Mouse (Mus musculus) MEL (cell line): Measurements from ENCODE around the gene Phf21a. TPM values are rescaled to one million over a fixed set of nuclear protein-coding genes. Genes with fewer than 3 reads are reported as not detected.

Source experiments
- DNase-seq: peaks from one replicate; pipeline ENCODE4 v3.0.0; 2011; ENCODE audit warnings: low read depth, low spot score
- H3K27ac ChIP-seq: 2 replicates; pipeline ENCODE4 v1.5.1; 2012; ENCODE audit warnings: low read depth, mild to moderate bottlenecking, control low read depth, low read length, moderate library complexity; ENCODE audit not compliant: control insufficient read depth
- H3K27me3 ChIP-seq, 2 experiments: fragments of 150-350 bp in 1 of 2; sonication (generic) in 1 of 2; 2 replicates each; pipeline ENCODE4 v1.6.1; 2012; ENCODE audit warnings: low read length in 2 of 2, mild to moderate bottlenecking in 2 of 2, improper control_type of control experiment in 1 of 2, moderate library complexity in 1 of 2; ENCODE audit not compliant: insufficient read depth in 2 of 2, control insufficient read depth in 1 of 2
- H3K36me3 ChIP-seq, 2 experiments: 2 replicates each; pipeline ENCODE4 v1.6.1; 2012 to 2014; ENCODE audit warnings: low read length in 2 of 2, improper control_type of control experiment in 1 of 2, inconsistent platforms in 1 of 2, mild to moderate bottlenecking in 1 of 2; ENCODE audit not compliant: insufficient read depth in 2 of 2, control insufficient read depth in 1 of 2
- H3K4me1 ChIP-seq, 2 experiments: fragments of 150-350 bp in 1 of 2; sonication (generic) in 1 of 2; 2 replicates each; pipeline ENCODE4 v1.6.1; 2012; ENCODE audit warnings: low read length in 2 of 2, improper control_type of control experiment in 1 of 2, mild to moderate bottlenecking in 1 of 2; ENCODE audit not compliant: insufficient read depth in 2 of 2, control insufficient read depth in 1 of 2
- H3K4me3 ChIP-seq, 2 experiments: fragments of 150-350 bp in 1 of 2; sonication (generic) in 1 of 2; 2 replicates each; pipeline ENCODE4 v1.5.1; 2012; ENCODE audit warnings: low read depth in 2 of 2, low read length in 2 of 2, mild to moderate bottlenecking in 2 of 2, moderate library complexity in 2 of 2, control low read depth in 1 of 2, improper control_type of control experiment in 1 of 2; ENCODE audit not compliant: control insufficient read depth in 1 of 2, insufficient read depth in 1 of 2
- H3K79me2 ChIP-seq: 2 replicates; pipeline ENCODE4 v1.6.1; 2012; ENCODE audit warnings: mild to moderate bottlenecking, low read length, moderate library complexity; ENCODE audit not compliant: control insufficient read depth, poor library complexity, insufficient read depth
- H3K9ac ChIP-seq: 2 replicates; pipeline ENCODE4 v1.6.1; 2012; ENCODE audit warnings: low read depth, mild to moderate bottlenecking, control low read depth, low read length, moderate library complexity; ENCODE audit not compliant: control insufficient read depth, poor library complexity, severe bottlenecking
- H3K9me3 ChIP-seq: fragments of 150-350 bp; sonication (generic); replicated peaks from 2 replicates; pipeline ENCODE4 v1.6.1; 2012; ENCODE audit warnings: mild to moderate bottlenecking, low read length, improper control_type of control experiment, moderate library complexity; ENCODE audit not compliant: insufficient read depth
- BHLHE40 ChIP-seq: IDR thresholded peaks from 2 replicates; pipeline ENCODE4 v1.6.1; 2012; ENCODE audit warnings: low read depth, mild to moderate bottlenecking, inconsistent platforms, low read length, improper control_type of control experiment, borderline replicate concordance
- CHD1 ChIP-seq: IDR thresholded peaks from 2 replicates; pipeline ENCODE4 v1.6.1; 2012; ENCODE audit warnings: low read depth, mild to moderate bottlenecking, inconsistent platforms, low read length, improper control_type of control experiment
- E2F4 ChIP-seq: IDR thresholded peaks from 2 replicates; pipeline ENCODE4 v1.6.1; 2011; ENCODE audit warnings: low read depth, low read length, improper control_type of control experiment, borderline replicate concordance
- EP300 ChIP-seq, 2 experiments: IDR thresholded peaks; 2 replicates each; pipeline ENCODE4 v1.6.1; 2011; ENCODE audit warnings: improper control_type of control experiment in 2 of 2, low read length in 2 of 2, low read depth in 1 of 2, mild to moderate bottlenecking in 1 of 2
- GABPA ChIP-seq: IDR thresholded peaks from 2 replicates; pipeline ENCODE4 v1.6.1; 2012; ENCODE audit warnings: low read depth, mild to moderate bottlenecking, inconsistent platforms, low read length, improper control_type of control experiment, moderate library complexity
- GATA1 ChIP-seq: IDR thresholded peaks from 2 replicates; pipeline ENCODE4 v1.6.1; 2011; ENCODE audit warnings: low read depth, low read length, improper control_type of control experiment
- MXI1 ChIP-seq: IDR thresholded peaks from 2 replicates; pipeline ENCODE4 v1.6.1; 2011; ENCODE audit warnings: mild to moderate bottlenecking, low read depth, low read length, improper control_type of control experiment
- POLR2A ChIP-seq, 2 experiments: IDR thresholded peaks; 2 replicates each; pipeline ENCODE4 v1.6.1; 2011 to 2012; ENCODE audit warnings: low read length in 2 of 2, mild to moderate bottlenecking in 2 of 2, control low read depth in 1 of 2, improper control_type of control experiment in 1 of 2, low read depth in 1 of 2, moderate library complexity in 1 of 2; ENCODE audit not compliant: control insufficient read depth in 1 of 2, insufficient read depth in 1 of 2, poor library complexity in 1 of 2
- POLR2AphosphoS2 ChIP-seq: IDR thresholded peaks from 2 replicates; pipeline ENCODE4 v1.6.1; 2011; ENCODE audit warnings: low read length, improper control_type of control experiment
- POLR2AphosphoS5 ChIP-seq: IDR thresholded peaks from 2 replicates; pipeline ENCODE4 v1.6.1; 2012; ENCODE audit warnings: low read depth, borderline replicate concordance, mild to moderate bottlenecking, inconsistent platforms, low read length, moderate library complexity, mixed read lengths
- RAD21 ChIP-seq: IDR thresholded peaks from 2 replicates; pipeline ENCODE4 v1.6.1; 2011; ENCODE audit warnings: mild to moderate bottlenecking, low read depth, low read length, improper control_type of control experiment
- RCOR1 ChIP-seq: IDR thresholded peaks from 2 replicates; pipeline ENCODE4 v1.6.1; 2012; ENCODE audit warnings: low read depth, mild to moderate bottlenecking, inconsistent platforms, low read length, improper control_type of control experiment
- SMC3 ChIP-seq: IDR thresholded peaks from 2 replicates; pipeline ENCODE4 v1.6.1; 2011; ENCODE audit warnings: low read depth, low read length, improper control_type of control experiment
- TBP ChIP-seq: IDR thresholded peaks from 2 replicates; pipeline ENCODE4 v1.8.0; 2011; ENCODE audit warnings: low read depth, low read length, improper control_type of control experiment
- TCF12 ChIP-seq: IDR thresholded peaks from 2 replicates; pipeline ENCODE4 v1.6.1; 2014; ENCODE audit warnings: low read depth, mild to moderate bottlenecking, inconsistent platforms, low read length, improper control_type of control experiment, moderate library complexity
- UBTF ChIP-seq: IDR thresholded peaks from 2 replicates; pipeline ENCODE4 v1.6.1; 2012; ENCODE audit warnings: low read depth, mild to moderate bottlenecking, inconsistent platforms, low read length, improper control_type of control experiment, moderate library complexity, borderline replicate concordance; ENCODE audit not compliant: insufficient read depth
- USF2 ChIP-seq, 2 experiments: IDR thresholded peaks; 2 replicates each; pipeline ENCODE4 v1.6.1; 2011 to 2012; ENCODE audit warnings: improper control_type of control experiment in 2 of 2, low read length in 2 of 2, borderline replicate concordance in 1 of 2, inconsistent platforms in 1 of 2, low read depth in 1 of 2, mild to moderate bottlenecking in 1 of 2; ENCODE audit not compliant: insufficient read depth in 1 of 2
- ZC3H11A ChIP-seq: IDR thresholded peaks from 2 replicates; pipeline ENCODE4 v1.6.1; 2012; ENCODE audit warnings: low read depth, mild to moderate bottlenecking, inconsistent platforms, low read length, improper control_type of control experiment
- polyA plus RNA-seq, 2 experiments: library from polyadenylated mRNA; stranded (reverse) in 1 of 2; unstranded in 1 of 2; fragments of >175 nt in 1 of 2; fragments of >200 nt in 1 of 2; gene quantifications; 2 replicates each; pipeline versions ENCODE4 v1.2.1 to v1.2.4; 2012; ENCODE audit warnings: low replicate concordance in 2 of 2, low read depth in 1 of 2; ENCODE audit not compliant: insufficient read length in 2 of 2, insufficient read depth in 1 of 2, missing spikeins in 1 of 2
- total RNA-seq: library from RNA; depleted of rRNA; stranded (reverse); fragments of 300-350 nt; gene quantifications from 2 replicates; pipeline ENCODE4 v1.2.3, GENCODE M21; 2012

Phf21a gene
- total and polyA plus RNA-seq, 3 experiments, result 4.7 to 245 (median 15.6) TPM

- TF ChIP-seq BHLHE40 (no peak), GATA1 (no peak), POLR2AphosphoS2 (no peak), GABPA (no peak), SMC3 (no peak)
These were observed 269.8 kb downstream of the Phf21a start (continued) for GRCm38 (mm10) chr2:92362571-92363228.

DNA sequence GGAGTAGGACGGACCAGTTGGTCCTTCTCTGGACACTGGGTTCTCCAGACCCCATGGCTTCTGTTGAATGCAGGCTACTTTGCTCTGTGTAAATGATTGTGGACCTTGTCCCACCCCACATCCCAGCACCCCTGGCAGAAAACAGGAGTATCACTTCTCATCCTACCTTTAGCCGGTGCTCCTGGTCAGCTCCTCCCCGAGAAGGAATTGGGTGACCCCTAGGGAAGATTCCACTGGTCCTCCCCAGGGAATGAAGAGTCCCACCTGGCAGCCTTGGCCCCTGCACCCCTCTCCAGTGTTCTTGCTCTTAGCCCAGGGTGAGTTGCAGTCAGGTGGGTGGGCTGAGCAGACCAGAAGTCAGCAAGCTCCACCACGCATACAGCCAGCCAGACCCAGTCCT is 271.2 kb downstream of the Phf21a start:
- no peak overlapping the region for H3K9ac ChIP-seq
- no peaks in the 10 kb centered on the region for H3K79me2 ChIP-seq
- H3K27me3 ChIP-seq, result no peaks in the 10 kb centered on the region
- H3K4me1 ChIP-seq, result no peaks in the 10 kb centered on the region
- no peaks in the 10 kb centered on the region for H3K9me3 ChIP-seq
- DNase-seq, result no peak
- no peak overlapping the region for H3K27ac ChIP-seq
- no peak overlapping the region for H3K4me3 ChIP-seq
- no peaks in the 10 kb centered on the region for H3K36me3 ChIP-seq
- TF ChIP-seq MXI1, result no peak
- no peak for TF ChIP-seq SMC3
- TF ChIP-seq GABPA, result no peak
- TF ChIP-seq POLR2A (IDR thresholded peaks at IDR 0.05; ENCODE audit: control insufficient read depth in 1 of 2, insufficient read depth in 1 of 2, low read depth in 1 of 2, low read length in 2 of 2, poor library complexity in 1 of 2), result no peak
- no peak for TF ChIP-seq ZC3H11A
- TF ChIP-seq POLR2AphosphoS5, result no peak
- TF ChIP-seq USF2 (IDR thresholded peaks at IDR 0.05; ENCODE audit: borderline replicate concordance in 1 of 2, insufficient read depth in 1 of 2, low read depth in 1 of 2, low read length in 2 of 2), result no peak
- no peak for TF ChIP-seq CHD1
- no peak for TF ChIP-seq POLR2AphosphoS2

DNA sequence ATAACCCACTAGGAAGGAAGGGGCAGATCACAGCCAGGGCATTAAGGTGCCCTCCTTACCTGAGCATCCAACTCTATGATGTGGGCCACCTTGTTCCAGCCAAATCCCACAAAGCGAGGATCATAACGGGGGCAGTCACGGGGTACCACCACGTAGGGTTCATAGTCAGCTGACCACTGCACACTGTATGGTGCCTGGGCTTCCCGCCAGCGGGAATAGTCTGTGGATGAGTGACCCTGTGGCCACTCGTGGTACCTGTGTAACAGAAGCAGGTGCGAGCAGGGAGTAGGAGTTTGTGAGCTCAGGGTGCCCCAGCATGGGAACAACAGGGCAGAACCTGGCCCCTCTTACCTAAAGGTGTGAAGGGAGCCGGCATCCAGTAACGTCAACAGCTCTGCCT is 272.7 kb downstream of the Phf21a start:
- TF ChIP-seq RAD21 (no peak), POLR2AphosphoS2 (no peak), GABPA (no peak), TBP (no peak), RCOR1 (no peak), TCF12 (no peak), E2F4 (no peak), BHLHE40 (no peak), SMC3 (no peak), UBTF (no peak), EP300 (IDR thresholded peaks at IDR 0.05; ENCODE audit: low read depth in 1 of 2, low read length in 2 of 2) (no peak), USF2 (IDR thresholded peaks at IDR 0.05; ENCODE audit: borderline replicate concordance in 1 of 2, insufficient read depth in 1 of 2, low read depth in 1 of 2, low read length in 2 of 2) (no peak)
- H3K9me3 ChIP-seq, result no peaks in the 10 kb centered on the region
- DNase-seq, result no peak

More for the DNA sequence above, 272.7 kb downstream of the Phf21a start:
- no peaks in the 10 kb centered on the region for H3K36me3 ChIP-seq
- no peaks in the 10 kb centered on the region for H3K27me3 ChIP-seq
- no peak overlapping the region for H3K4me3 ChIP-seq
- H3K4me1 ChIP-seq, result no peaks in the 10 kb centered on the region
- no peak overlapping the region for H3K27ac ChIP-seq
- no peaks in the 10 kb centered on the region for H3K79me2 ChIP-seq
- H3K9ac ChIP-seq, result no peak overlapping the region
